Mouse (Mus musculus): Measurements from ENCODE around the gene Gprc5d. TPM values are rescaled to one million over a fixed set of nuclear protein-coding genes. Genes with fewer than 3 reads are reported as not detected.

Gprc5d gene
- polyA plus RNA-seq, 1 experiment from 2014 or later, result not detected

DNA sequence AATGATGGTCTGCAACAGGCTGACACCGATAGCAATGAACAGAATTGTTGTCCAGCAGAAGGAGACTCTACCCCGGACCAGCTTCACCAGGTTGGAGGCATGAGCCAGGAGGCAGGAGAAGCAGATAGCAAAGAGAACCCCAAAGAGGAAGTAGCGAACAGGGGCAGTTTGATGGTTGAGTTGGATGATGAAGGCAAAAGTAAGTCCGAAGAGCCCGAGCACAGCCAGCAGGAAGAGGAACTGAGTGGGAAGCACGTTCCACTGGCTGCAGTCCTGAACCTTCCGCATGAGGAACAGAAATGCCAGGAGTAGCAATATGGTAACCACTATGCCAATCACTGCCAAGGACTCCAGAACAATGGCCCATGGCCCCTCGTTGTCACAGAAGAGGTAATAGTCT lies 1.6 kb downstream of the Gprc5d start:
- 94% methylated on average over 8 of the region's 8 CpGs for WGBS
- Histone ChIP-seq H3K9me3 (replicated peaks; ENCODE audit: control insufficient read depth, low read length) (no peaks in the 10 kb centered on the region), H3K27ac (ENCODE audit: low read depth, low read length) (no peak overlapping the region), H3K36me3 (ENCODE audit: control insufficient read depth, insufficient read depth, low read length) (no peaks in the 10 kb centered on the region), H3K27me3 (replicated peaks; ENCODE audit: control insufficient read depth, insufficient read depth, low read length) (no peaks in the 10 kb centered on the region), H3K4me3 (ENCODE audit: low read depth, low read length) (no peak overlapping the region), H3K4me1 (ENCODE audit: control insufficient read depth, insufficient read depth, low read length) (peaks cover 5% of the 10 kb centered on the region; the same call in 1 of the 2 replicates), H3K9ac (ENCODE audit: low read length) (no peak overlapping the region), H3K4me2 (ENCODE audit: low read length) (no peak overlapping the region)
- DNase-seq (ENCODE audit: low spot score) (no peak), ATAC-seq (no peak)

DNA sequence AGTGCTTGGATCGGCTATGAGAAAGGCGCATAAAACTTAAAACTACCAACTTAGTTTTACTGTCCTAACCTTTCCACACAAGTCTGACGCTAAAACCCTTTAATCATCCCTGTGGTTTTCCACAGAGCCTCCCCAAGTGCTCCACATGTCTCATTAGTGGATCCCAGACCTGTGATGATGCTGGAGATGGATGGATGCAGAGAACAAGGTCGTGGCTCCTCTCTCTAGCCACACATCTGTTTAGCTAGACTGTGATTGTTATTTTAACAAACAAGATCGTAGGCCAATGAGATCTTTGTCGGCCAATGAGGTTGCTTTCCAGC lies 5.0 kb downstream of the Gprc5d start:
- Histone ChIP-seq H3K4me3 (ENCODE audit: low read depth, low read length) (no peak overlapping the region), H3K27ac (ENCODE audit: low read depth, low read length) (no peak overlapping the region), H3K9ac (ENCODE audit: low read length) (no peak overlapping the region), H3K27me3 (replicated peaks; ENCODE audit: control insufficient read depth, insufficient read depth, low read length) (no peaks in the 10 kb centered on the region), H3K36me3 (ENCODE audit: control insufficient read depth, insufficient read depth, low read length) (no peaks in the 10 kb centered on the region), H3K9me3 (replicated peaks; ENCODE audit: control insufficient read depth, low read length) (no peaks in the 10 kb centered on the region), H3K4me1 (ENCODE audit: control insufficient read depth, insufficient read depth, low read length) (peaks cover 5% of the 10 kb centered on the region; the same call in 1 of the 2 replicates), H3K4me2 (ENCODE audit: low read length) (no peak overlapping the region)
- WGBS, result 16% methylated on average over 6 of the region's 6 CpGs
- ATAC-seq, result no peak
- no peak for DNase-seq (ENCODE audit: low spot score)

DNA sequence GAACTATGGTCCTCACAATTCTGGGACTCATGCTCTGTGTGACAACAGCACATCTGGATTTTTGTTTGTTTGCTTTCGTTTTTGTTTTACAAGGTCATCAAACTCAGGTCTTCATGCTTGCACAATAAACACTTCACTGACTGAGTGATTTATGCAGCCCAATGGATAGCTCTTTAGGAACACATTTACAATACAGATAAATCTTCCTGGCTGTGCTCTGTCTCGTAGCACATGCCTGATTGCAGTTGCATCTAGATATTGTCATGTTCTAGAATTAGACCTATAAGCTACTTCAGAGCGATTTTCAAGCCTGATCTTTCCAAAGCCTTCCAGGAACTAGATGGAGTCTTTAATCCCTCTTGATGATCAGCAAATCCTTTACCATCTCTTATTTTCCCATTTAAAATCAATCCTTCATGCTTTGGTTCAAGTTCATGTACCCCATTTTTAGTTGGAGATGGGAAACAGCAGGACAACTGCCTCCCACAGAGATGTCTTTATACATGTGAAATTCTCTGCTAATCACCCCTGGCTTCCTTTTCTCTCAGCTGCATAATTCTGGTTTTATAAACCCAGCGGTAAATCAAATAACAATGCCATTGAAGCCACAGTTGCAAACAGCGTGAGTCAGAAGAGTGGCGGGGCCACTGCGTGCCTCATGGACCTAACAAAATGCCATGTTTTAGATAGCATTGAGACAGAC lies 5.5 kb downstream of the Gprc5d start:
- H3K4me1 ChIP-seq (ENCODE audit: control insufficient read depth, insufficient read depth, low read length), result peaks cover 5% of the 10 kb centered on the region; the same call in 1 of the 2 replicates
- no peak overlapping the region for H3K9ac ChIP-seq (ENCODE audit: low read length)
- H3K4me3 ChIP-seq (ENCODE audit: low read depth, low read length), result no peak overlapping the region
- H3K4me2 ChIP-seq (ENCODE audit: low read length), result no peak overlapping the region
- H3K27me3 ChIP-seq (replicated peaks; ENCODE audit: control insufficient read depth, insufficient read depth, low read length), result no peaks in the 10 kb centered on the region
- DNase-seq (ENCODE audit: low spot score), result peak; percentile 33
- H3K27ac ChIP-seq (ENCODE audit: low read depth, low read length), result no peak overlapping the region
- ATAC-seq, result no peak
- no peaks in the 10 kb centered on the region for H3K9me3 ChIP-seq (replicated peaks; ENCODE audit: control insufficient read depth, low read length)
- no peaks in the 10 kb centered on the region for H3K36me3 ChIP-seq (ENCODE audit: control insufficient read depth, insufficient read depth, low read length)
- WGBS, result 12% methylated on average over 7 of the region's 7 CpGs

DNA sequence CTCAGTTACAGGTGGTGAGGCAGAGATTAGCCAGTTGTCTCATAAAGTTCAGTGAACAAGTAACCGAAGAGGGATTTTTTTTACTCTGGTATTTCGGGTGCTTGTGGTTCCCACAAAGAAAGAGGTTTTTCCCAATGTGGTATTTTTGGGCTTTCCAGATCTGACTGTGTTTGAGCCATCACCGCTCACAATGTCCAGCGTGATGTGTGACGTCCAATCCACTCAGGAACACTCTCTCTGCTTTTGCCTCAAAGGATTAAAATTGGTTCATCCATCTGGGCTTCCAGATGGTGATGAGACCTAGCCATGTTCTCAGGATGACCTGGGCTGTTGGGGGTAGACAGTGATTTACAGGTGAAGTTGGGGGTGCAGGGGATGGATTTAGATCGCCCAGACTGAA lies 11.1 kb downstream of the Gprc5d start:
- no peak overlapping the region for H3K9ac ChIP-seq (ENCODE audit: low read length)
- ATAC-seq (no peak), DNase-seq (ENCODE audit: low spot score) (no peak)
- 90% methylated on average over 6 of the region's 6 CpGs for WGBS
- no peaks in the 10 kb centered on the region for H3K4me1 ChIP-seq (ENCODE audit: control insufficient read depth, insufficient read depth, low read length)
- H3K4me2 ChIP-seq (ENCODE audit: low read length), result no peak overlapping the region
- no peaks in the 10 kb centered on the region for H3K27me3 ChIP-seq (replicated peaks; ENCODE audit: control insufficient read depth, insufficient read depth, low read length)
- H3K4me3 ChIP-seq (ENCODE audit: low read depth, low read length), result no peak overlapping the region
- no peaks in the 10 kb centered on the region for H3K36me3 ChIP-seq (ENCODE audit: control insufficient read depth, insufficient read depth, low read length)
- H3K27ac ChIP-seq (ENCODE audit: low read depth, low read length), result no peak overlapping the region
- no peaks in the 10 kb centered on the region for H3K9me3 ChIP-seq (replicated peaks; ENCODE audit: control insufficient read depth, low read length)

DNA sequence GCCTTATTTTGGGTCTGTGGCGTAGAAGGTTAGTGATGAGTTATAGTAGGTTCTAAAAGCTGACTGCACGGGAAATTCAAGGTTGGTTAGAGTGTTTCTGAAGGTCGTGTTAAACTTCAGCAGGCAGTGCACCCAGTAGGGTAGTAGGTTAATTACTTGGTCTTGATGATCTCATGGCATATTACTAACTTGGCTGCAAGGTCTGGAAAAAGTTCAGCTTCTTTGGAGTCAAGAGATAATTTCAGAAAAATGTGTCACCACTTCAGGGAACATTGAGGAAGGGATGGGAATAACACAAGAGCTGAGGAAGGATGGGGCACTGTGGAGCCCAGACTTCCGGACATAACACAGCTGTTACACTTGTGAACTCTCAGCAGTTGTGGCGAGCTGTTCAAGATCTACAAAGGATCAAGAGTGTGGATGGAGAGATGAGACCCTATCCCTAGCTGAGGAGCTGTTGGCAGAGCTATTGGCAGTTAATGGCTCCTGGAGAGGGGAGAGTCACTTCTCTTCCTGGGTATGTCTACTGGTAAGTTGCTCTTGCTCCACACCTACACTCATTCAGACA lies 15.3 kb downstream of the Gprc5d start:
- Histone ChIP-seq H3K4me3 (ENCODE audit: low read depth, low read length) (no peak overlapping the region), H3K4me2 (ENCODE audit: low read length) (no peak overlapping the region), H3K36me3 (ENCODE audit: control insufficient read depth, insufficient read depth, low read length) (no peaks in the 10 kb centered on the region), H3K9me3 (replicated peaks; ENCODE audit: control insufficient read depth, low read length) (no peaks in the 10 kb centered on the region), H3K9ac (ENCODE audit: low read length) (no peak overlapping the region), H3K27me3 (replicated peaks; ENCODE audit: control insufficient read depth, insufficient read depth, low read length) (no peaks in the 10 kb centered on the region), H3K27ac (ENCODE audit: low read depth, low read length) (no peak overlapping the region), H3K4me1 (ENCODE audit: control insufficient read depth, insufficient read depth, low read length) (no peaks in the 10 kb centered on the region)
- ATAC-seq (no peak), DNase-seq (ENCODE audit: low spot score) (no peak)
- WGBS, result 85% methylated on average over 5 of the region's 5 CpGs

DNA sequence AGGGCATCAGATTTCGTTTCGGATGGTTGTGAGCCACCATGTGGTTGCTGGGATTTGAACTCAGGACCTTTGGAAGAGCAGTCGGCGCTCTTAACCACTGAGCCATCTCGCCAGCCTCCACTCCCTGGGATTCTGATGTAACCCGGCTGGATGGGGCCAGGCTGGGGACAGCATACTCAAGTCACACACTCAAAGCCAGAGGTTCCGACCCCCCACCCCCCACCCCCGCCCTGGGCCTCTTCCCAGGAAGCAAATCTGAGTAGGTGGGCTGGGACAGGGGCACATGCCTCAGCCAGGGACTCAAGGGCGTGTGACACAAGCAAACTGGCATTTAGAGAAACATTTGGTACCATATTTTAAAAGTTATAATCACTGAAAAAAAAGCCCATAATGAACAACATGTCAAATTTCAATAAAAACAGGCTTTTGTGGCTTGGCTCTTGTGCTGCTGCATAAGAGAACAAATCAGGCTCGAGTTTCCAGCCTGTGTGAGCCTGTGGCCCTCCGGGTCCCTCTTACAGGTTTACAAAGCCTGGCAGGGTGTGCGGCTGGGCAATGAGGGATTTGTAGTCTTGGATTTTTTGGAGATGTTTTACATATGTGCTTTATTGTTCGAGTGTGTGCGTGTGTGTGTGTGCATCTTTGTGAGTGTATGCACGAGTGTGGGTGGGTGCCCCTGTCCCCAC lies 17.2 kb downstream of the Gprc5d start:
- WGBS, result 78% methylated on average over 15 of the region's 15 CpGs
- Histone ChIP-seq H3K9me3 (replicated peaks; ENCODE audit: control insufficient read depth, low read length) (no peaks in the 10 kb centered on the region), H3K4me3 (ENCODE audit: low read depth, low read length) (no peak overlapping the region), H3K4me2 (ENCODE audit: low read length) (no peak overlapping the region), H3K4me1 (ENCODE audit: control insufficient read depth, insufficient read depth, low read length) (no peaks in the 10 kb centered on the region), H3K27me3 (replicated peaks; ENCODE audit: control insufficient read depth, insufficient read depth, low read length) (no peaks in the 10 kb centered on the region), H3K36me3 (ENCODE audit: control insufficient read depth, insufficient read depth, low read length) (no peaks in the 10 kb centered on the region), H3K9ac (ENCODE audit: low read length) (no peak overlapping the region), H3K27ac (ENCODE audit: low read depth, low read length) (no peak overlapping the region)
- ATAC-seq (no peak), DNase-seq (ENCODE audit: low spot score) (no peak)

DNA sequence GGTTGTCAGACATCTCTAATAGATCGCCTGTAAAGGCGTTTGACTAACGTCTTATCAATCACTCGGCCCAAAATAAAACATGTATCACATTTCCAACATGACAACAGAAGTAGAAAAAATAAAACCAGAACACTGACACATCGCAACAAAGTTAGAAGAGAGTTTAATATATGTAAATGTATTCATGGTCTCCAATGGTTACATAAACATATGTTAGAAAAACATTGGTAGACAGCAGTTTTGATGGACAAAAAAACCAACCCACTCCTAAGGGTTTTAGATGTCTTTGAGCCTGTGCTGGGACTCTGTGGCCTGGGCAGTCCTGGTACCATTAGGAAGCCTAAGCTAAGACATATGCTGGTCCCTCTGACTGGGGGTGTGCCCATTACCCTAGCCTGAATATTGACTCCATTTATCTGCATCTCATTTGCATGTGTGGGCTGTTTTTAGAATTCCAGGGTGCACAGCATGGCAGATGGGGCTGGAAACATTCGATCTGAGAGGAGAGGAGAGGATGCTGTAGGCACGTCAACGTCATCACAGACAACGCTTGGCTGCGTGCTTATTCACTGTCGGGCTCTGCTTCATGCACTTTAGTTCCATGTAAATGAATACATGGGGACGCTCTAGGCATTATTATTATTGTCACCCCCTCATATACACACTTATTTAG lies 25.1 kb downstream of the Gprc5d start:
- H3K4me3 ChIP-seq (ENCODE audit: low read depth, low read length), result no peak overlapping the region
- H3K36me3 ChIP-seq (ENCODE audit: control insufficient read depth, insufficient read depth, low read length), result no peaks in the 10 kb centered on the region
- H3K9ac ChIP-seq (ENCODE audit: low read length), result no peak overlapping the region
- 73% methylated on average over 12 of the region's 12 CpGs for WGBS
- H3K4me1 ChIP-seq (ENCODE audit: control insufficient read depth, insufficient read depth, low read length), result peaks cover 8% of the 10 kb centered on the region; the same call in 1 of the 2 replicates
- H3K27me3 ChIP-seq (replicated peaks; ENCODE audit: control insufficient read depth, insufficient read depth, low read length), result no peaks in the 10 kb centered on the region
- H3K4me2 ChIP-seq (ENCODE audit: low read length), result no peak overlapping the region
- DNase-seq (ENCODE audit: low spot score), result peak; percentile 66
- H3K9me3 ChIP-seq (replicated peaks; ENCODE audit: control insufficient read depth, low read length), result no peaks in the 10 kb centered on the region
- peak; percentile 85 for ATAC-seq
- peak overlapping the region; percentile 72 for H3K27ac ChIP-seq (ENCODE audit: low read depth, low read length)

DNA sequence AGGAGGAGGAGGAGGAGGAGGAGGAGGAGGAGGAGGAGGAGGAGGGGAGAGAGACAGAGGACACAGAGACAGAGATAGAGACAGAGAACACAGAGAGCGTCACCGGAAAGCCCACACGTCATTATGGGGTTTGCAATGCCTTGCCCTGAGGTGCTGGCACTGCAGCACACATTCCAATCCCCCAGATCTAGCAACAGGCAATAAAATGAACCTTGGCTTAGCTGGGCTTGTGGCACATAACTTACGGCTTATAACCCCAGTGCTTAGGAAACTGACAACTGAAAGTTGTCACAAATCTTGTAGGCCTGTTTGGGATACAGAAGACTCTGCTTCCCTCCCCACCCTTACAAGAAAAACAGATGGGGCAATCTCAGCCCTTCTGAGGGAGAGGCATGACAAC lies 27.4 kb downstream of the Gprc5d start:
- Histone ChIP-seq H3K9me3 (replicated peaks; ENCODE audit: control insufficient read depth, low read length) (no peaks in the 10 kb centered on the region), H3K4me2 (ENCODE audit: low read length) (no peak overlapping the region), H3K9ac (ENCODE audit: low read length) (no peak overlapping the region), H3K4me1 (ENCODE audit: control insufficient read depth, insufficient read depth, low read length) (peaks cover 8% of the 10 kb centered on the region; the same call in 1 of the 2 replicates), H3K27ac (ENCODE audit: low read depth, low read length) (no peak overlapping the region), H3K4me3 (ENCODE audit: low read depth, low read length) (no peak overlapping the region), H3K27me3 (replicated peaks; ENCODE audit: control insufficient read depth, insufficient read depth, low read length) (no peaks in the 10 kb centered on the region), H3K36me3 (ENCODE audit: control insufficient read depth, insufficient read depth, low read length) (no peaks in the 10 kb centered on the region)
- 69% methylated on average over 4 of the region's 4 CpGs for WGBS
- ATAC-seq (no peak), DNase-seq (ENCODE audit: low spot score) (no peak)
